Mouse (Mus musculus): ENCODE results near the gene Igsf3. TPM values are rescaled to one million over a fixed set of nuclear protein-coding genes. Genes with fewer than 3 reads are reported as not detected.
A peak's percentile ranks its signal among the peaks of the same experiment; 100 is the strongest.
"Not testable (repeated sequence)": the region's sequence is repeated elsewhere in the genome, so short reads cannot be mapped to it uniquely, and the experiment has no call there.

Igsf3 gene
- polyA plus RNA-seq, 1 experiment from 2014 or later: 37.2 TPM

GRCm38 (mm10) chr3:101401501-101401900, 24.6 kb downstream of the Igsf3 start:
- POLR2A ChIA-PET: no interaction called here
- DNase-seq (ENCODE audit: low read depth, low spot score) (no peak), ATAC-seq (no peak)
- in situ Hi-C loops (cut with MboI; ENCODE audit: low pct_unique_long_range_greater_than_20kb): no loop called here
- CTCF ChIA-PET: no interaction called here
- no peak for TF ChIP-seq CTCF (IDR thresholded peaks at IDR 0.05)
- H3K27me3 ChIP-seq: no peaks in the 10 kb centered on the region

- no peak for TF ChIP-seq CTCF (IDR thresholded peaks at IDR 0.05)
- ChIA-PET CTCF (interaction anchor here (1.2 to 1.6 kb wide), 2 partner anchors 10 to 33 kb away, joined by 4 to 5 read pairs; no protein-coding TSS in a partner anchor), POLR2A (interaction anchor here (0.8 kb wide), 1 partner anchor 9 kb away, joined by 3 read pairs; no protein-coding TSS in a partner anchor)
- ATAC-seq (no peak), DNase-seq (ENCODE audit: low read depth, low spot score) (no peak)
- H3K27me3 ChIP-seq: no peaks in the 10 kb centered on the region
- in situ Hi-C loops (cut with MboI; ENCODE audit: low pct_unique_long_range_greater_than_20kb): no loop called here
Measured at GRCm38 (mm10) chr3:101404620-101405415, 27.9 kb downstream of the Igsf3 start.

- ChIA-PET CTCF (interaction anchor here (1.2 to 1.6 kb wide), 2 partner anchors 9 to 34 kb away, joined by 4 to 5 read pairs; no protein-coding TSS in a partner anchor), POLR2A (interaction anchor here (0.8 kb wide), 1 partner anchor 10 kb away, joined by 3 read pairs; no protein-coding TSS in a partner anchor)
- in situ Hi-C loops (cut with MboI; ENCODE audit: low pct_unique_long_range_greater_than_20kb): no loop called here
- no peak for TF ChIP-seq CTCF (IDR thresholded peaks at IDR 0.05)
- no peak for DNase-seq (ENCODE audit: low read depth, low spot score)
- H3K27me3 ChIP-seq: no peaks in the 10 kb centered on the region
- no peak for ATAC-seq
Measured at GRCm38 (mm10) chr3:101405495-101405894, 28.6 kb downstream of the Igsf3 start.

- no peaks in the 10 kb centered on the region for H3K27me3 ChIP-seq
- DNase-seq (ENCODE audit: low read depth, low spot score): no peak
- POLR2A ChIA-PET: no interaction called here
- TF ChIP-seq CTCF (IDR thresholded peaks at IDR 0.05): no peak
- in situ Hi-C loops (cut with MboI; ENCODE audit: low pct_unique_long_range_greater_than_20kb): no loop called here
- CTCF ChIA-PET: interaction anchor here (1.6 kb wide), 1 partner anchor 34 kb away, joined by 5 read pairs; no protein-coding TSS in a partner anchor
- ATAC-seq: peak; percentile 85
Measured at GRCm38 (mm10) chr3:101406097-101406496, 29.2 kb downstream of the Igsf3 start.

- no peak for DNase-seq (ENCODE audit: low read depth, low spot score)
- no peak for ATAC-seq
- POLR2A ChIA-PET: interaction anchor here (0.8 to 1.6 kb wide), 3 partner anchors 10 to 112 kb away, joined by 4 to 10 read pairs (median 5); no protein-coding TSS in a partner anchor
- in situ Hi-C loops (cut with MboI; ENCODE audit: low pct_unique_long_range_greater_than_20kb): no loop called here
- H3K27me3 ChIP-seq: no peaks in the 10 kb centered on the region
- CTCF ChIA-PET: interaction anchor here (0.7 to 1.1 kb wide), 2 partner anchors 10 to 35 kb away, joined by 3 to 5 read pairs; no protein-coding TSS in a partner anchor
- no peak for TF ChIP-seq CTCF (IDR thresholded peaks at IDR 0.05)
Measured at GRCm38 (mm10) chr3:101407568-101407967, 30.7 kb downstream of the Igsf3 start.

- in situ Hi-C loops (cut with MboI; ENCODE audit: low pct_unique_long_range_greater_than_20kb): no loop called here
- CTCF ChIA-PET: interaction anchor here (0.8 to 1.1 kb wide), 3 partner anchors 10 to 53 kb away, joined by 4 to 5 read pairs (median 4); no protein-coding TSS in a partner anchor
- ATAC-seq (no peak), DNase-seq (ENCODE audit: low read depth, low spot score) (no peak)
- no peak for TF ChIP-seq CTCF (IDR thresholded peaks at IDR 0.05)
- H3K27me3 ChIP-seq: no peaks in the 10 kb centered on the region
- POLR2A ChIA-PET: interaction anchor here (0.5 to 1.6 kb wide), 4 partner anchors 9 to 1245 kb away, joined by 3 to 10 read pairs (median 4); no protein-coding TSS in a partner anchor
Measured at GRCm38 (mm10) chr3:101408953-101409750, 32.3 kb downstream of the Igsf3 start.

- no peak for DNase-seq (ENCODE audit: low read depth, low spot score)
- ATAC-seq: no peak
- POLR2A ChIA-PET: interaction anchor here (0.7 kb wide), 1 partner anchor 88 kb away, joined by 4 read pairs; no protein-coding TSS in a partner anchor
- CTCF ChIA-PET: interaction anchor here (1.1 kb wide), 1 partner anchor 9 kb away, joined by 5 read pairs; no protein-coding TSS in a partner anchor
- TF ChIP-seq CTCF (IDR thresholded peaks at IDR 0.05): no peak
- no peaks in the 10 kb centered on the region for H3K27me3 ChIP-seq
- in situ Hi-C loops (cut with MboI; ENCODE audit: low pct_unique_long_range_greater_than_20kb): no loop called here
Measured at GRCm38 (mm10) chr3:101410202-101410601, 33.3 kb downstream of the Igsf3 start.

GRCm38 (mm10) chr3:101410745-101411144, 33.9 kb downstream of the Igsf3 start:
- ChIA-PET CTCF (no interaction called here), POLR2A (no interaction called here)
- ATAC-seq: no peak
- TF ChIP-seq CTCF (IDR thresholded peaks at IDR 0.05): no peak
- in situ Hi-C loops (cut with MboI; ENCODE audit: low pct_unique_long_range_greater_than_20kb): no loop called here
- no peak for DNase-seq (ENCODE audit: low read depth, low spot score)
- H3K27me3 ChIP-seq: no peaks in the 10 kb centered on the region

- no peak for TF ChIP-seq CTCF (IDR thresholded peaks at IDR 0.05)
- no peak for DNase-seq (ENCODE audit: low read depth, low spot score)
- in situ Hi-C loops (cut with MboI; ENCODE audit: low pct_unique_long_range_greater_than_20kb): no loop called here
- H3K27me3 ChIP-seq: no peaks in the 10 kb centered on the region
- CTCF ChIA-PET: no interaction called here
- no peak for ATAC-seq
- POLR2A ChIA-PET: interaction anchor here (0.6 to 1.1 kb wide), 2 partner anchors 10 to 50 kb away, joined by 3 read pairs; no protein-coding TSS in a partner anchor
Measured at GRCm38 (mm10) chr3:101411626-101412025, 34.7 kb downstream of the Igsf3 start.

- no peak for DNase-seq (ENCODE audit: low read depth, low spot score)
- in situ Hi-C loops (cut with MboI; ENCODE audit: low pct_unique_long_range_greater_than_20kb): no loop called here
- ChIA-PET POLR2A (interaction anchor here (1.1 kb wide), 1 partner anchor 50 kb away, joined by 3 read pairs; no protein-coding TSS in a partner anchor), CTCF (no interaction called here)
- no peak for ATAC-seq
- no peaks in the 10 kb centered on the region for H3K27me3 ChIP-seq
- no peak for TF ChIP-seq CTCF (IDR thresholded peaks at IDR 0.05)
Measured at GRCm38 (mm10) chr3:101412115-101412514, 35.2 kb downstream of the Igsf3 start.

GRCm38 (mm10) chr3:101413013-101413412, 36.1 kb downstream of the Igsf3 start:
- POLR2A ChIA-PET; in situ Hi-C loops (cut with MboI; ENCODE audit: low pct_unique_long_range_greater_than_20kb); ATAC-seq; DNase-seq (ENCODE audit: low read depth, low spot score); H3K27me3 ChIP-seq: not testable (repeated sequence)
- CTCF ChIA-PET: interaction anchor here (0.8 to 1.4 kb wide), 3 partner anchors 17 to 100 kb away, joined by 3 to 4 read pairs (median 3); no protein-coding TSS in a partner anchor

Data from Patski (cell line).